Mouse (Mus musculus) embryonic facial prominence, embryonic 15.5 days (tissue): ENCODE measurements around the gene Npw. TPM values are rescaled to one million over a fixed set of nuclear protein-coding genes. Genes with fewer than 3 reads are reported as not detected.

Experiments used
- ATAC-seq: fragments of 200-750 bp; cut with Nextera tagmentation; 2 replicates; pipeline ENCODE4 v1.8.0; 2017; ENCODE audit warnings: low read depth, moderate TSS enrichment; ENCODE audit not compliant: insufficient number of reproducible peaks, low FRiP score, low TSS enrichment
- H3K27ac ChIP-seq: fragments of 300-500 bp; sonication (generic); replicated peaks from 2 replicates; pipeline ENCODE4 v1.5.1; 2015; ENCODE audit warnings: mild to moderate bottlenecking, inconsistent platforms
- H3K27me3 ChIP-seq: fragments of 300-500 bp; sonication (generic); 2 replicates; pipeline ENCODE4 v1.6.1; 2015; ENCODE audit warnings: inconsistent platforms
- H3K36me3 ChIP-seq: fragments of 300-500 bp; sonication (generic); 2 replicates; pipeline ENCODE4 v1.6.1; 2015; ENCODE audit warnings: mild to moderate bottlenecking, inconsistent platforms
- H3K4me1 ChIP-seq: fragments of 300-500 bp; sonication (generic); 2 replicates; pipeline ENCODE4 v1.6.1; 2015; ENCODE audit warnings: inconsistent platforms
- H3K4me2 ChIP-seq: fragments of 300-500 bp; sonication (generic); replicated peaks from 2 replicates; pipeline ENCODE4 v1.6.1; 2015; ENCODE audit warnings: mild to moderate bottlenecking, inconsistent platforms
- H3K4me3 ChIP-seq: fragments of 300-500 bp; sonication (generic); replicated peaks from 2 replicates; pipeline ENCODE4 v1.5.1; 2015; ENCODE audit warnings: mild to moderate bottlenecking, inconsistent platforms
- H3K9ac ChIP-seq: fragments of 300-500 bp; sonication (generic); 2 replicates; pipeline ENCODE4 v1.6.1; 2015; ENCODE audit warnings: inconsistent platforms
- H3K9me3 ChIP-seq: fragments of 300-500 bp; sonication (generic); replicated peaks from 2 replicates; pipeline ENCODE4 v1.6.1; 2016; ENCODE audit warnings: inconsistent platforms
- WGBS: fragments of 180-500 bp; shearing (Covaris S2); methylation state at CpG from one replicate; pipeline ENCODE4 v1.1.7; 2015; 5-methylcytosine and 5-hydroxymethylcytosine counted together
- polyA plus RNA-seq: library from polyadenylated mRNA; unstranded; fragments of >200 nt; fragmentation: Nextera tagmentation; extraction: Ambion mirVana; gene quantifications from 2 replicates; pipeline ENCODE4 v1.2.1, GENCODE M21; 2015

Gene Npw
- 0.36 and 0.56 TPM in 2 replicates for polyA plus RNA-seq

DNA sequence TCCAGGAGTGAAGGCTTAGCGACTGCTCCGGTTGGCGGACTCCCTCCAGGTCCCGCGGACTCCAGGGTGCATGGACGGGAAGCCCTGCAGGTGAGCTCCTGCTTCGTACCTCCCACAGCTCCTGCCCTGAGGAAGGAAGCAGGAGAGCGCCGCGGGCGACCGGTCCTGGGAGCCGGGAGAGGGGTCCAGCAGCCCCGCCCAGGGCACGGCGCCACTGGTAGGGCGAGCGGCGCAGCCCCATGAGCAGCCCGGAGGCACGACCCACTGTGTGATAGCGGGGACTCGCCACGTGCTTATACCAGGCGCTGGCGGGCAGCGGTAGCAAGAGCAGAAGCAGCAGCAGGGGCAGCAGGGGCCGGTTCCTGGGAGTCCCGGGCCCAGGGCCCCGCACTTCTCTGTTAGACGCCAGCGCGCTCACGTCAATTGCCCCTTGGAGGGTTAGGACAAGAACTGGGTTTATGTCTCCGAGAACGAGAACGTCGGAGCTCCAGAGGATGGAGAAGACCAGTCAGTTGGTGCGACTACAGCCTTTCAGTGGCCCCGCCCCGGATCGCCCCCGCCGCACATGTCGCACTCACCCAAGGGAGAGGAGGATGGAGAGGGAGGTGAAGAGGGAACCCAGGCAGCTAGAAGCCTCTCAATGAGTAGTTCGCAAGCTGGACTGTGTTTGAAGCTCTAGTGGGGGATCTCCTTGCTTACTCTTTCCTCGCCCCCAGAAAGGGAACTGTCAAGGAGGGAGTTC is at the start of gene Npw:
Gene Npw (minus strand): TSS at position 441 of the 742 bp plus-strand sequence.
- ATAC-seq: 0 out of 2 replicates have a peak, but pooled peaks have one; percentile 17
- no peak within 1 kb of the TSS for H3K27ac ChIP-seq
- H3K4me1 ChIP-seq: peaks cover 8% of the 10 kb centered on the region
- H3K4me2 ChIP-seq: peak within 1 kb of the TSS; percentile 92
- WGBS: 2% methylated on average over 47 of the region's 47 CpGs
- peaks cover 30% of the 10 kb centered on the region for H3K27me3 ChIP-seq
- peak within 1 kb of the TSS; percentile 45 for H3K4me3 ChIP-seq
- peak within 1 kb of the TSS; percentile 35 for H3K9ac ChIP-seq
- H3K9me3 ChIP-seq: no peaks in the 10 kb centered on the region
- no peaks in the 10 kb centered on the region for H3K36me3 ChIP-seq

DNA sequence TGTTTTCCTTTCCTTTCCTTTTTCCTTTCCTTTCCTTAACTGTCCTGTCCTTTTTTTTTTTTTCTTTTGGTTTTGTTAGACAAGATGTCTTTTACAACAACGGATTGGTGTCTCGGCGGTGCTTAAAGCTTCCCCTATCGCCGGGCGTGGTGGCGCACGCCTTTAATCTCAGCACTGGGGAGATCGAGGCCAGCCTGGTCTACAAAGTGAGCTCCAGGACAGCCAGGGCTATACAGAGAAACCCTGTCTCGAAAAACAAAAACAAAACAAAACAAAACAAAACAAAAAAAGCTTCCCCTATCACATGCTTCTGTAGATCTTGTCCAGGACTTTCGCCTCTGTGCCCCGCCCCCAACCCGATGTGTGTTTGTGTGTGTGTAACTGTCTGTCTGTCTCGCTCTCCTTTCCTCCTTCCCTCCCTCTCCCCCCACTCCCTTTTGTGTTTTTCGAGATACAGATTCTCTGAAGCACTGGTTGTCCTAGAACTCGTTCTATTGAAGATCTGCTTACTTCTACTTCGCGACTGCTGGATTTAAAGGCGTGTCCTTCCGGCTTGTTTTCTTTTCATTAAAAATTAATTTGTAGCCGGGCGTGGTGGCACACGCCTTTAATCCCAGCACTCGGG is 49.7 kb upstream of the Npw start:
- WGBS: 3% methylated on average over 24 of the region's 24 CpGs
- Histone ChIP-seq H3K4me2 (peak overlapping the region; percentile 72), H3K4me1 (peaks cover 17% of the 10 kb centered on the region), H3K4me3 (peak overlapping the region; percentile 87), H3K9me3 (no peaks in the 10 kb centered on the region), H3K27me3 (no peaks in the 10 kb centered on the region), H3K9ac (peak overlapping the region; percentile 79; the same call in 1 of the 2 replicates), H3K27ac (peak overlapping the region; percentile 84), H3K36me3 (peaks cover 22% of the 10 kb centered on the region)
- no peak for ATAC-seq

DNA sequence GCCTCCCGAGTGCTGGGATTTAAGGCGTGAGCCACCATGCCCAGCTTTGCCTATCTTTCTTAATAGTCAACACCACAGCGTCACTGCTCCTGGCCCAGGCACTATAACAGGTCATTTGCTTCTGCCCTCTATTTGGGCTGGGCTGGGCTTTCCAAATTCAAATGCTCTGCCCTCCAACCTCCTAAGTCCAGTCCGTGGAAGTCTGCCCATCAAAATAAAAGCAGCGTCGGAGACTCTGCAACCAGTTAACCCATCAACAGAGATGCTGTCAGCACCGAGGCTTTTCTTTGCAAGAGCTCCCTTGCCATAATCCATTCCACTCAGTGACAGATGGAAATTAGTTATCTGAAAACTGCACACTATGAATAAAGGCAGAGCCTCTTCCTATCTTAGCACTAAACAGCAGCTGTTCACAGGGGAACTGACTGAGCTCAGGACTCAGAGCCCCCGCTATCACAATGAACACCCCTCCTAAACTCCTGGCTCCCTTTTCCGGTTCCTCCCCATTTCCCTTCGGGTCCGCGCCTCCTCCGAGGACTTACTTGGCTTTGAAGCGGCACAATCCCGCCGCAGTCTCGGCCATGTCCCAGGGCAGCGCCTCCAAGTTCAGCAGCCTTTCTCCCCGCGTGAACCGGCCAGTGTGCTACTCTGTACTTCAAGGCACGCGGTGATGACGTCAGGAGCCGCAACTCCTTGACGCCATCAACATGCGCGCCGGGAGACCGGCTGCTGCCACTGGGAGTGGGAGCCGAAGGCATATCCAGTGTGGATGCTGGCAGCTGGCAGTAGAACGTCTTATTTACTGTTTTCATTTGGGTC is 48.9 kb upstream of the Npw start, which contains the start of gene Tbl3:
Gene Tbl3 (minus strand): TSS at position 679 of the 819 bp plus-strand sequence.
- Histone ChIP-seq H3K9me3 (no peaks in the 10 kb centered on the region), H3K27me3 (no peaks in the 10 kb centered on the region), H3K9ac (peak within 1 kb of the TSS; percentile 79), H3K27ac (peak within 1 kb of the TSS; percentile 84), H3K4me1 (peaks cover 17% of the 10 kb centered on the region), H3K4me3 (peak within 1 kb of the TSS; percentile 87), H3K4me2 (peak within 1 kb of the TSS; percentile 72), H3K36me3 (peaks cover 28% of the 10 kb centered on the region)
- 4% methylated on average over 32 of the region's 32 CpGs for WGBS
- ATAC-seq: peak; percentile 80

DNA sequence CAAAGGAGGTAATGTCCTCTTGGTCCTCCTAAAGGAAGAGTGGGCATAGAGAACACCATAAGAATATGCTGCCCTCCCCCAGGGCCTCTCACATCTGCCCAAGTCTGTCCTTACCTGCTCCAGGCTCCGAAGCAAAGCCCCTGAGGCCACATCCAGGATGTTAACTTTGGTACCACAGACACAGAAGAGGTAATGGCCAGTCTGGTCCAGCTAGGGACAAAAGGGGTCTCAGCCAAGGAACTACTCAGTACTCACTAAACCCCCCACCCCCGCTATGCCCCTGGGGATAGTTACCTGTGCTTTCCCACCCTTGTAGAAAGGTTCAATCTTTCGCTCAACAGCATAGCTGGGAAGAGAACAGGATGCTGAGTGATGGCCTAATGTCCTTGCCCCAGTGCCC is 47.6 kb upstream of the Npw start:
- 91% methylated on average over 3 of the region's 3 CpGs for WGBS
- Histone ChIP-seq H3K4me3 (no peak overlapping the region), H3K9ac (no peak overlapping the region), H3K27me3 (no peaks in the 10 kb centered on the region), H3K4me2 (no peak overlapping the region), H3K27ac (no peak overlapping the region), H3K4me1 (peaks cover 17% of the 10 kb centered on the region), H3K36me3 (peaks cover 41% of the 10 kb centered on the region), H3K9me3 (no peaks in the 10 kb centered on the region)
- no peak for ATAC-seq

DNA sequence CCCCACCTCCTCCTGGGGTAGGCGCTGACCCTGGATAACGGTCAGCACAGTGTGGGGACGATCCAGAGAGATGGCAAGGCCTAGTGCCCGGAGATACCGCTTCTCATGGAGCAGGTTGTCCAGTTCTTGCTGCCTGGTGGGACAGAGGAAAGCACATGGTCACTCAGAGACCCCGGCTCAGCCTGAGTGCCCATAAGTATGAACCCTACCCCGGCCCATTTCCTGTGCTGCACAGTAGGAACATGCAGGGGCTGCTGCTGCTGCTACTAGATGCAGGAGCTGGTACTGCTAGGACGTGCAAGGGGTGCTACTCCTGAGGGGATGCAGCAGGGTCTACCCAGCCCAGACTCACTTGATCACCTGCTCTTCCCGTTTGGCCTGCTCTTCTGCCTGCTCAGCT is 43.0 kb upstream of the Npw start:
- 85% methylated on average over 9 of the region's 9 CpGs for WGBS
- no peak overlapping the region for H3K4me3 ChIP-seq
- ATAC-seq: no peak
- no peak overlapping the region for H3K27ac ChIP-seq
- H3K4me1 ChIP-seq: peaks cover 25% of the 10 kb centered on the region
- H3K9me3 ChIP-seq: no peaks in the 10 kb centered on the region
- H3K27me3 ChIP-seq: no peaks in the 10 kb centered on the region
- H3K36me3 ChIP-seq: peaks cover 56% of the 10 kb centered on the region
- no peak overlapping the region for H3K4me2 ChIP-seq
- H3K9ac ChIP-seq: no peak overlapping the region

DNA sequence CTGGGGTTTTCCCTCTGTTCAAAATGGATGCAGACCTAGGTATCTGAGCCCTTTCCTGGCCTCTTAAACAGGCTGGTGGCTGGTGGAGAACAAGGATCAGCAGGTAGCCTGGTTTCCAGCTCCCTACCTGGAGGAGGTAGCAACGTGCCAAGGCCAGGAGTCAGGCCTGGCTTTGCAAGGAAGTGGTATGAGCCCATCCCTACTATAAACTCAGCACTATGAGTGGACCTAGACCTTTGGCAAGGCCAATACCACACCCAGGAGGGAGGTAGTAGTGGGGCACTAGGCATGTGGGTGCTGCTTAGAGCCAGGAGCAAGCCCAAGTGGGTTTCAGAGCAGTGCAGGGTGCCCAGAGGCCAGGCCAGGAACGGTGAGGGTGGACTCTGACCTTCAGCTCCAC is 41.2 kb upstream of the Npw start:
- Histone ChIP-seq H3K9me3 (no peaks in the 10 kb centered on the region), H3K4me2 (no peak overlapping the region), H3K27me3 (no peaks in the 10 kb centered on the region), H3K4me3 (no peak overlapping the region), H3K4me1 (peaks cover 29% of the 10 kb centered on the region), H3K27ac (no peak overlapping the region), H3K9ac (no peak overlapping the region), H3K36me3 (peaks cover 45% of the 10 kb centered on the region)
- no peak for ATAC-seq
- WGBS: 83% methylated on average over 2 of the region's 2 CpGs

DNA sequence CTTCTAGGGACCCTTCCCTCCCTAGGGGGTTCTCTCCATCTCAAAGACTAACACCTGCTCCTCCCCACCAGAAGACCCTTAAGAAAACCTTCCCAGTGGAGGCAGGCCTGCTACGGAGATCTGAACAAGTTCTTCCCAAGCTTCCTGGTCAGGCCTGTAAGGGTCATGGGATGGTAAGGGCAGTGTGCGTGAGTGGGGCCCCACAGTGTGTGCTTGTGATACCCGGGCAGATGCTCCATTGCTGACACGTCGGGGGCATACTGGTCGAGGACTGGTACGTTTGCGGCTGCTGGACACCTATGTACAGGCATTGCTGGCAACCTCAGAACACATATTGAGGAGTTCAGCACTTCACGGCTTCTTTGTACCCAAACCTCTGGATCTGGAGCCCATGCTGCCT is 40.5 kb upstream of the Npw start:
- Histone ChIP-seq H3K9ac (no peak overlapping the region), H3K27me3 (no peaks in the 10 kb centered on the region), H3K36me3 (peaks cover 38% of the 10 kb centered on the region), H3K4me3 (no peak overlapping the region), H3K27ac (no peak overlapping the region), H3K4me1 (peaks cover 29% of the 10 kb centered on the region), H3K9me3 (no peaks in the 10 kb centered on the region), H3K4me2 (no peak overlapping the region)
- ATAC-seq: no peak
- 70% methylated on average over 9 of the region's 9 CpGs for WGBS

DNA sequence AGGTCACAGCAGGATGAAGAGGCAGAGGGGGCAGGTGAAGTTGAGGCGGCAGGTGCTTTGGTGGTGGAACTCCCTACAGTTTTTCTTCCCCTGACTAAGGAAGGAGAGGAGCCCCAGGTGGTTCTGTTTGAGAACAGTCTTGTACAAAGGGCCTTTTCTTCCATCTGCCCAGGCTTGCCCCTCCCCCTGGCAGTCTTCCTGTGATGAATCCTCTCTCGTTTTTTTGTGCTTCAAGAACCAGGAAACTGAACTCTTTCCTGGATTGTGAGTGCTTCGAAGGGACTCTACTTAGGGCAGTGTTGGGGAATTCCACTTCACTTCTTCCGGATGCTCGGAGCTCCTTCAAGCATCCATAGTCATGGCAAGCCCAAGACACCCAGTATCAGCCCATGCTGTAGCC is 39.7 kb upstream of the Npw start:
- Histone ChIP-seq H3K27me3 (no peaks in the 10 kb centered on the region), H3K27ac (peak overlapping the region; percentile 14; the same call in 1 of the 2 replicates), H3K36me3 (peaks cover 40% of the 10 kb centered on the region), H3K4me2 (0 out of 2 replicates have a peak overlapping the region, but pooled peaks have one; percentile 1), H3K9me3 (no peaks in the 10 kb centered on the region), H3K4me3 (no peak overlapping the region), H3K4me1 (peaks cover 29% of the 10 kb centered on the region), H3K9ac (no peak overlapping the region)
- no peak for ATAC-seq
- WGBS: 13% methylated on average over 5 of the region's 5 CpGs

DNA sequence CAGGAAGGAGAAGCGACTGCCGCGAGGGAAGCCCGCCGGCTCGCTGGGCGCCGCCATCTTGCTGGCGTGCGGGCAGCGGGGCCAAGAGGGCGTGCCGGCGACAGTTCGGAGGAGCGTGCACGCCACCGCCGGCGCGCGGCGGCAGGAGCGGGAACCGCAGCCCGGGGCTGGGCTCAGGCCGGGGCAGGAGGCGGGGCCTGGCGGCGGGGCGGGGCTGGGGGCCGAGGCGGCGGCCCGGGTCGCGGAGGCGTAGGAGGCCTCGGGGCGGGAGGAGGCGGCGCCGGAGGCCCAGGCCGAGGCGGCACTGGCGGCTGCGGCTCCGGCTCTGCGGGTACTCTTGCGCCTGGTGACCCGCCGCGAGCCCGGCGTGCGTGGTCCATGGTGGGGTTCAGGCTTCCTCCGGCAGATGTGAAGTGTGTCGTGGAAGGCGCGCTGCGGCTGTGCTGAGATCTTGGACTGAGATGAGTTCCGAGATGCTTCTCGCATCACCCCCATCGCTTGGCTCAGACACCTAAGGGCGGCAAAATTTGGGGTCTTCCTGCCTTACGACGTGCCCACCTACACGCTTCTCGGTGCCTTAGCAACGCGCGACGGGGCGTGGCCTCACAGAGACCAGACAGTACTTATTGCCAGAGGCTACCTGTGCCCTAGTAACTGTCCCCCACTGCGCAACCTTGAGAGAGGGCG is 37.9 kb upstream of the Npw start, which contains the start of the genes Gfer and Noxo1:
Gene Gfer (minus strand): TSS at position 146 of the 687 bp plus-strand sequence.
Gene Noxo1 (plus strand): TSS at position 224 of the 687 bp plus-strand sequence.
- under 1% methylated on average over 76 of the region's 76 CpGs for WGBS
- peak within 1 kb of the TSS; percentile 71 for H3K4me3 ChIP-seq
- H3K4me1 ChIP-seq: peaks cover 29% of the 10 kb centered on the region
- H3K9ac ChIP-seq: peak within 1 kb of the TSS; percentile 76
- no peaks in the 10 kb centered on the region for H3K9me3 ChIP-seq
- ATAC-seq: peak; percentile 93
- peak within 1 kb of the TSS; percentile 80 for H3K4me2 ChIP-seq
- H3K27me3 ChIP-seq: peaks cover under 1% of the 10 kb centered on the region; the same call in 1 of the 2 replicates
- peaks cover 27% of the 10 kb centered on the region for H3K36me3 ChIP-seq
- H3K27ac ChIP-seq: peak within 1 kb of the TSS; percentile 91

DNA sequence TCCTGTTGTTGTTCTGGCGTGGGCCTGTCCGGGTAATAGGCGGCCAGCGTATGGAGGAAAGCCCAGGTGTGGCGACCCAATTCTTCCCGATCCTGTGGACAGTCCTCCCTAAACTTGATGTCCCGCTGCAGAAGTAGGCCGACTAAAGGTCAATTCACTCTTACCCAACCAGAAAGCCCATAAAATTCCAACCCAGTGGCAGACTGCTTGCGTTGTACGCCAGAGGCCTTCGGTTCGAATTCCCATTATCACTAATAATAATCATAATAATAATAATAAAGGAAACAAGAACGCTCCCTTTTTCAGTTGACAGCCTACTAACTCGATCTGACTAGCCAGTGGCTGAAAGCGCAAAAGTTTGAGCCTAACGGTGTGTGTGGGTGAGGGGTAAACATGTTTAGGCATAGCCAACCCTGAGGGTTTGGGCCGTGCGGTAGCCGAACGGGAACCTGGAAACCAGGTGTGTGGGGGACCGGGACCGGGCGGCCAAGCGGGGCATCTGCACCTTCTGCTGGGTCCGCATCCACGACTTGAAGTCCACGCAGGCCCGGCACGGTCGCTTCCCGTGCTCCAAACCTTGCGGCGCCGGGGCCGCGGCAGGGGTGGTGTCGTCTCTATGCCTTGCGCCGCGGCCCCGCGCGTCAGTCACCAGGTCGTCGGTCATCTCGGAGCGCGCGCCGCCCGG is 37.2 kb upstream of the Npw start:
- H3K36me3 ChIP-seq: peaks cover 21% of the 10 kb centered on the region
- peaks cover 7% of the 10 kb centered on the region for H3K27me3 ChIP-seq
- H3K9me3 ChIP-seq: no peaks in the 10 kb centered on the region
- H3K4me2 ChIP-seq: peak overlapping the region; percentile 80
- H3K4me3 ChIP-seq: peak overlapping the region; percentile 71
- peaks cover 29% of the 10 kb centered on the region for H3K4me1 ChIP-seq
- peak; percentile 8; the same call in 1 of the 2 replicates for ATAC-seq
- H3K9ac ChIP-seq: peak overlapping the region; percentile 76
- H3K27ac ChIP-seq: peak overlapping the region; percentile 91
- WGBS: 8% methylated on average over 40 of the region's 51 CpGs
